Mouse (Mus musculus): ENCODE data around the gene Chn1. TPM values are rescaled to one million over a fixed set of nuclear protein-coding genes. Genes with fewer than 3 reads are reported as not detected.

Gene Chn1
- polyA plus RNA-seq, 1 experiment, result 1.7 TPM

DNA sequence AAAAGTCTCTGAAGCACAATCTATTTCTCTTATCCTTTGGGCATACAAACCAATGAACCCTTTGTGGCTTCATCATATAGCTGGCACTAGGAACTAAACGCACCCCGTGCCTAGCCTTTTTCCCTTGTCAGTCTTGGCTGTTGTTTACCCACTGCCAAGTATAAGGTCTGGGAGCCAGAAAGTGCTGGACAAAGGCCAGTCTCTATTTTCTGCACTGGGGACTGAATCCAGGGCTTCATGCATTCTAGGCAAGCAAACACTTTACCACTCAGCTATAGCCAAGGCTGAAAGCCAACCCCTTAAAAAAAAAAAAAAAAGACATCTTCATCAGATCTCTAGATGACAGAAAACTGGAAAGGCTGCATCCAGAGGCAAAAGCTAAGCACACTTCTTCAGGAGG lies 15.2 kb upstream of the Chn1 start:
- Histone ChIP-seq H3K27me3 (ENCODE audit: control insufficient read depth, insufficient read depth, low read length) (no peaks in the 10 kb centered on the region), H3K4me3 (ENCODE audit: low read depth, low read length) (no peak overlapping the region), H3K27ac (ENCODE audit: insufficient read depth, low read depth, low read length) (no peak overlapping the region), H3K36me3 (ENCODE audit: control insufficient read depth, insufficient read depth, low read length) (no peaks in the 10 kb centered on the region), H3K4me1 (ENCODE audit: control insufficient read depth, insufficient read depth, insufficient read length, low read length) (no peaks in the 10 kb centered on the region; the same call in 1 of the 2 replicates)
- no peak for TF ChIP-seq POLR2A (IDR thresholded peaks at IDR 0.05; ENCODE audit: low read depth, low read length)
- no peak for TF ChIP-seq CTCF (IDR thresholded peaks at IDR 0.05; ENCODE audit: extremely low read depth, insufficient read length, insufficient replicate concordance, low read depth, low read length)
- WGBS, result 54% methylated on average over 2 of the region's 2 CpGs

DNA sequence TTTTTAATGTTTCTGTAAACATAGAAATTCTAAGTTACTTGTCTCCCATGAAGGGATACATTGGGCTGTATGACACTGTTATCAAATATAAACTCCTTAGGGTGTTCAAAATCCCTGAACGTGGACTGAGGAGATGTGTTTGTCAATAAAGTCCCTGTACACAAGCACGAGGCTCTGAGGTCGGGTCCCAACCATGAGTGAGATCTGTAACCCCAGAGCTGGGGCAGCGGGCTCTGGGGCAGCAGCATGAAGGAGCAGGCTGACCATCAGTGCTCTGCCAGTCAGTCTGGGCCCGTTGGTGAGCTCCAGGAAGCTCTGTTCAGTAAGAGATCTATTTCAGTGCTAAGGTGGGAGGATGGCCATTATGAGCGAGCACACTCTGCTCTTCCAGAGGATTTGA lies 13.2 kb upstream of the Chn1 start:
- Histone ChIP-seq H3K4me1 (ENCODE audit: control insufficient read depth, insufficient read depth, insufficient read length, low read length) (no peaks in the 10 kb centered on the region; the same call in 1 of the 2 replicates), H3K4me3 (ENCODE audit: low read depth, low read length) (no peak overlapping the region), H3K27me3 (ENCODE audit: control insufficient read depth, insufficient read depth, low read length) (no peaks in the 10 kb centered on the region), H3K36me3 (ENCODE audit: control insufficient read depth, insufficient read depth, low read length) (no peaks in the 10 kb centered on the region), H3K27ac (ENCODE audit: insufficient read depth, low read depth, low read length) (no peak overlapping the region)
- TF ChIP-seq POLR2A (IDR thresholded peaks at IDR 0.05; ENCODE audit: low read depth, low read length), result no peak
- no peak for TF ChIP-seq CTCF (IDR thresholded peaks at IDR 0.05; ENCODE audit: extremely low read depth, insufficient read length, insufficient replicate concordance, low read depth, low read length)
- WGBS, result 69% methylated on average over 6 of the region's 6 CpGs

DNA sequence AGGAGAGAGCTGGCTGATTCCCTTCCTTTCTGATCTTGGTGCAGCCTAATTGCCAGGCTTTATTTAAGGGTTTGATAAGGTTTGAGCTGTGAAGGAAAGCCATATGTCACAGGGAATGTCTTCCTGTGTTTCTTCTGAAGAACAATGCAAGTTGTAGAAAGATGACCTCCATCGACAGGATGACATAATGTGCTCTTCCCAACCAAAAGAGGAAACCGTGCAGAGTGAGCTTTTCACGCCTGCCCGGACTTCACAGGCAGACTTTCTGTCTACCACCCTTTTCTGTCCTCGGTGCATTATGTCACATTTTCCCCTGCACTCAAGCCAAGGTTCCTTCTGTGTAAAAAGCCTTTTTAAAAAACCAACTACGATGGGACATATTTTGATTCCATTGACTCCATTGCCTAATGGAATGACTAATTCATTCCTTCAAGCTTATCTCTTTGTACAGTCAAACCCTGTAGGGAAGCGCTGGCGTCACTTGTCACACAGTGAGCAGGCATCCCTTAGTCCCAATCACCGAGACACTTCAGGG lies 7.3 kb upstream of the Chn1 start:
- no peak for TF ChIP-seq CTCF (IDR thresholded peaks at IDR 0.05; ENCODE audit: extremely low read depth, insufficient read length, insufficient replicate concordance, low read depth, low read length)
- TF ChIP-seq POLR2A (IDR thresholded peaks at IDR 0.05; ENCODE audit: low read depth, low read length), result no peak
- WGBS, result 58% methylated on average over 9 of the region's 9 CpGs
- Histone ChIP-seq H3K27me3 (ENCODE audit: control insufficient read depth, insufficient read depth, low read length) (peaks cover 3% of the 10 kb centered on the region; the same call in 1 of the 2 replicates), H3K4me1 (ENCODE audit: control insufficient read depth, insufficient read depth, insufficient read length, low read length) (no peaks in the 10 kb centered on the region), H3K36me3 (ENCODE audit: control insufficient read depth, insufficient read depth, low read length) (no peaks in the 10 kb centered on the region), H3K4me3 (ENCODE audit: low read depth, low read length) (no peak overlapping the region), H3K27ac (ENCODE audit: insufficient read depth, low read depth, low read length) (no peak overlapping the region)

DNA sequence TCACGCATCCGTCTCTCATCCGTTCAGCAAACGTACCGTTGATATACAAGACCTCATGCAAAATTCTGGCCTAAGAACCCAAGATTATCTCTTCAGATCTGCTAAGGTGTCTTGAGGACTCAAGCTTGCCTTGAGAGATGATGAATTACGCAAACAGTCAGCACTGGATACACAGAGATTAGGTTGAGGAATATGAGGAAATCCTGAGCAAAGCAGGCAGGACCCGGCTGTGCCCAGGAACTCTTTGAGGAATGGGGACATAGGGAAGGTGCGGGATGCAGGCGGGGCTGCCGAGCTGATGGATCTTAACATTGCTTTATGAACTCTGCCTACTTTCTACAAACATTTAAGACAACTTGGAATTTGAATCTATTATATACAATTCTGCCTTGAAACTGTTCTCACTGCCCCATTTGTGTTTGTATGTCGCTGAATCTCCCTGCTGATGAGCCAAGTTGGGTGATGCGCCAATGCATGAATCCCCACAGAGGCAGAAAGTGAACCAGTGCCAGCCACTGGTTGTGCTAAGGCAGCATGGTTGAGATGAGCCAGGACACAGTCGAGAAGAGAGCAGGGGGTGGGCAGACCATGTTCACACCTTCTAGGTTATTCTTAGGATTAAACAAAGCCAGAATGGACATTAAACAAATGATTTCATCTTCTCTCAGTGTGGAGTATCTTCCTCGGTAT lies 5.3 kb upstream of the Chn1 start:
- Histone ChIP-seq H3K4me1 (ENCODE audit: control insufficient read depth, insufficient read depth, insufficient read length, low read length) (no peaks in the 10 kb centered on the region), H3K4me3 (ENCODE audit: low read depth, low read length) (no peak overlapping the region), H3K27me3 (ENCODE audit: control insufficient read depth, insufficient read depth, low read length) (peaks cover 16% of the 10 kb centered on the region), H3K27ac (ENCODE audit: insufficient read depth, low read depth, low read length) (no peak overlapping the region), H3K36me3 (ENCODE audit: control insufficient read depth, insufficient read depth, low read length) (no peaks in the 10 kb centered on the region)
- WGBS, result 76% methylated on average over 14 of the region's 14 CpGs
- TF ChIP-seq CTCF (IDR thresholded peaks at IDR 0.05; ENCODE audit: extremely low read depth, insufficient read length, insufficient replicate concordance, low read depth, low read length) (no peak), POLR2A (IDR thresholded peaks at IDR 0.05; ENCODE audit: low read depth, low read length) (no peak)

DNA sequence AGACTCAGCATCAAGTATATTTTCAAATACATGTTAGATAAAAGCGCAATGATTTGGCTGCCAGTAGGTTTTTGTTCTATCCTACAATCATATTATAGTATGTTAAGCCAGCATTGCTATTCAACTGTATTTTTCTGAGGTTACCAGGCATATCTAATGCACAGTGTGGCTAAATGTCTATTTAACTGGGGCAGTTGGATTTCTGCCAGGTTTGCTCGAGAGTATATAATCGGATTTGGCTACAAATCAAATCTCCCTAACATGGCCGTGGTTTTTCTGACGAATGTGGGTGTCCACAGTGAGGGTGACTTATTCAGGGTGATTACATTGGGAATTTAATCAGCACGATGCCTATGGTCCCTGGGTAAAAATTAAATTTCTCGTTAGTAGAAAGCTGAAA lies 4.7 kb upstream of the Chn1 start:
- Histone ChIP-seq H3K4me1 (ENCODE audit: control insufficient read depth, insufficient read depth, insufficient read length, low read length) (no peaks in the 10 kb centered on the region), H3K36me3 (ENCODE audit: control insufficient read depth, insufficient read depth, low read length) (no peaks in the 10 kb centered on the region), H3K27me3 (ENCODE audit: control insufficient read depth, insufficient read depth, low read length) (peaks cover 22% of the 10 kb centered on the region), H3K4me3 (ENCODE audit: low read depth, low read length) (no peak overlapping the region), H3K27ac (ENCODE audit: insufficient read depth, low read depth, low read length) (no peak overlapping the region)
- no peak for TF ChIP-seq CTCF (IDR thresholded peaks at IDR 0.05; ENCODE audit: extremely low read depth, insufficient read length, insufficient replicate concordance, low read depth, low read length)
- TF ChIP-seq POLR2A (IDR thresholded peaks at IDR 0.05; ENCODE audit: low read depth, low read length), result no peak
- WGBS, result 52% methylated on average over 7 of the region's 7 CpGs

DNA sequence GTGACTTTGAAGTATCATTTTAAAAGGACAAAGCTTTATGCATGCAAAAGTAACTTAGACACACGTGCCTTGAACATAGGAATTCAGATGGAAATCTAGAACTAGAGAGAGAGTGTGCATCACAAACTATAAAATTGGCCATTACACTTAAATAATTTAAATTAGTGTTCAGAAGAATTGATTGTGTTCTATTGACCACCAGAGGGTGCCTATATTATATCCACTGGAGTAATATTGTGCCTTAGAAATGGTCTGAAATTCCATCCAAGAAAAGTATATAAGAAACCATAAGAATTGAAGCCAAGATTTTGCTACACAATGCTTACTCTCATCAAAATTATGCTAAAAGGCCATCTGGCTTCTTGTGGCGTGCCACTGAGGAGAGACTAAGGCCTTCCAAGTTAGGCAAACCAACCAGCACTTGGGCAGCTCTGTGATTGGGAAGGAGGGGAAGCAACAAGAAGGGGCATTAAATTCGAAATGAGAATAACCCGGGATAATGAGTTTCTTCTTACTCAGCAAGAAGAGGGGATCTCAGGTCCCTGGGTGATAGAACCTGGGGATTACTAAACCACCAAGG lies 4.0 kb upstream of the Chn1 start:
- Histone ChIP-seq H3K4me3 (ENCODE audit: low read depth, low read length) (no peak overlapping the region), H3K36me3 (ENCODE audit: control insufficient read depth, insufficient read depth, low read length) (no peaks in the 10 kb centered on the region), H3K27ac (ENCODE audit: insufficient read depth, low read depth, low read length) (no peak overlapping the region), H3K4me1 (ENCODE audit: control insufficient read depth, insufficient read depth, insufficient read length, low read length) (no peaks in the 10 kb centered on the region), H3K27me3 (ENCODE audit: control insufficient read depth, insufficient read depth, low read length) (peaks cover 27% of the 10 kb centered on the region)
- WGBS, result 70% methylated on average over 4 of the region's 4 CpGs
- TF ChIP-seq POLR2A (IDR thresholded peaks at IDR 0.05; ENCODE audit: low read depth, low read length), result no peak
- TF ChIP-seq CTCF (IDR thresholded peaks at IDR 0.05; ENCODE audit: extremely low read depth, insufficient read length, insufficient replicate concordance, low read depth, low read length), result no peak

DNA sequence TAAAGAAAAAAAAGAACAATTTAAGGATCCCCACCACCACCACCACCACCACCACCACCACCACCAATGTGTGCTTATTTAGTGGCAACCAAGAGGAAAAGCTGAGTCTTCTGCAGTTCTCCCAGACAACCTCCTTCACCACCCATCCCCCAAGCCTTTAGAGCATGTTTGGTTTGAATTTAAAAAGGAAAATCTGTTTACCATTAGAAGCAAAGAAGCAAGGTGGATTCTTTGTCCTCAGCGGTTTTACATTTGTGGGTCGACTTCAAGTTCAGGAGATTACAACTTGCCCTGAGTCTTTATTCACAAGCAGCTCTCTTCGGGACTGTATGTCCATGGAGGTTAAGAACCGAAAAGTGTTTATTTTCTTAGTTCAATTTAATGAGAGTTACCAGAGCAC lies 1.8 kb upstream of the Chn1 start:
- H3K4me3 ChIP-seq (ENCODE audit: low read depth, low read length), result no peak overlapping the region
- WGBS, result 52% methylated on average over 4 of the region's 4 CpGs
- H3K27ac ChIP-seq (ENCODE audit: insufficient read depth, low read depth, low read length), result no peak overlapping the region
- H3K36me3 ChIP-seq (ENCODE audit: control insufficient read depth, insufficient read depth, low read length), result no peaks in the 10 kb centered on the region
- TF ChIP-seq POLR2A (IDR thresholded peaks at IDR 0.05; ENCODE audit: low read depth, low read length), result no peak
- no peak for TF ChIP-seq CTCF (IDR thresholded peaks at IDR 0.05; ENCODE audit: extremely low read depth, insufficient read length, insufficient replicate concordance, low read depth, low read length)
- H3K27me3 ChIP-seq (ENCODE audit: control insufficient read depth, insufficient read depth, low read length), result peaks cover 30% of the 10 kb centered on the region
- no peaks in the 10 kb centered on the region for H3K4me1 ChIP-seq (ENCODE audit: control insufficient read depth, insufficient read depth, insufficient read length, low read length)
